In genomic region chr5:31138968-31139425, GRCm38 (mm10) we compare ENCODE assay signal across 9 mouse cellular contexts. TPM values are rescaled to one million over a fixed set of nuclear protein-coding genes. Genes with fewer than 3 reads are reported as not detected.
DNase-seq lines count a peak whose midpoint lies in the region; ATAC-seq and TF ChIP-seq lines count a peak whose summit lies in the region.
"Had no signal": no experiment of that assay in that cellular context is flagged by ENCODE, and none has a peak within 500 bp of the region (broad histone marks: within the 10 kb centered on the region; RNA-seq: fewer than 3 reads in every experiment).

No protein-coding gene starts in this region.

- H3K9ac ChIP-seq in forebrain, postnatal 0 days, result no peak overlapping the region
- H3K9ac ChIP-seq in forebrain, embryonic 11.5 days (ENCODE audit: low read length), result no peak overlapping the region
- H3K9ac ChIP-seq in ES-E14 (ENCODE audit: insufficient read depth, low read depth, low read length, poor library complexity, severe bottlenecking), result no peak overlapping the region
- no peak overlapping the region for H3K9ac ChIP-seq in limb, embryonic 15.5 days

- no peak for TF ChIP-seq CTCF in forebrain, postnatal 0 days (IDR thresholded peaks at IDR 0.05; ENCODE audit: low read depth)

- 15% methylated on average over 9 of the region's 9 CpGs for WGBS in forebrain, postnatal 0 days
- 17% methylated on average over 9 of the region's 9 CpGs for WGBS in forebrain, embryonic 11.5 days
- 12% methylated on average over 9 of the region's 9 CpGs for WGBS in limb, embryonic 15.5 days

- peaks cover 44% of the 10 kb centered on the region for H3K27me3 ChIP-seq in forebrain, postnatal 0 days (ENCODE audit: insufficient read depth, low read length)
- H3K27me3 ChIP-seq in forebrain, embryonic 11.5 days (ENCODE audit: control insufficient read depth, insufficient read depth, low read length), result peaks cover 50% of the 10 kb centered on the region
- peaks cover 61% of the 10 kb centered on the region for H3K27me3 ChIP-seq in limb, embryonic 15.5 days

- no peak for DNase-seq in forebrain, postnatal 0 days
- DNase-seq in forebrain, embryonic 11.5 days (ENCODE audit: low spot score), result no peak
- DNase-seq in ES-E14 (ENCODE audit: low read depth, low spot score), result no peak
- DNase-seq in forelimb bud, embryonic 11.5 days (ENCODE audit: low read depth, low spot score), result peak; percentile 30
- DNase-seq in layer of hippocampus, postnatal 25 days (ENCODE audit: extremely low spot score in 1 of 2, low spot score in 1 of 2), result no peak
- DNase-seq in layer of hippocampus, postnatal 36 days, result no peak
- no peak for DNase-seq in left cerebral cortex, adult 9 months (ENCODE audit: low spot score in 2 of 2)

- no peak overlapping the region for H3K4me3 ChIP-seq in forebrain, postnatal 0 days (ENCODE audit: low read depth, low read length)
- no peak overlapping the region for H3K4me3 ChIP-seq in forebrain, embryonic 11.5 days (ENCODE audit: low read depth, low read length)
- peak overlapping the region; percentile 62 to 64; a peak in 3 of 4 replicates for H3K4me3 ChIP-seq in ES-E14 (ENCODE audit: insufficient read depth in 1 of 2, low read depth in 1 of 2, low read length in 2 of 2, poor library complexity in 1 of 2, severe bottlenecking in 1 of 2)
- H3K4me3 ChIP-seq in limb, embryonic 15.5 days, result peak overlapping the region; percentile 22; the same call in 1 of the 2 replicates

- H3K4me1 ChIP-seq in forebrain, postnatal 0 days (ENCODE audit: insufficient read depth), result peaks cover 15% of the 10 kb centered on the region
- H3K4me1 ChIP-seq in forebrain, embryonic 11.5 days (replicated peaks; ENCODE audit: control insufficient read depth, insufficient read depth, low read length), result peaks cover 11% of the 10 kb centered on the region; the same call in 1 of the 2 replicates
- H3K4me1 ChIP-seq in ES-E14 (ENCODE audit: control insufficient read depth in 2 of 2, insufficient read depth in 2 of 2, low read length in 2 of 2, poor library complexity in 1 of 2), result peaks cover 0 to 8% of the 10 kb centered on the region in 2 experiments; a peak in 1 of 4 replicates
- peaks cover 24% of the 10 kb centered on the region for H3K4me1 ChIP-seq in limb, embryonic 15.5 days

- H3K36me3 ChIP-seq in forebrain, postnatal 0 days (ENCODE audit: insufficient read depth), result peaks cover 5% of the 10 kb centered on the region; the same call in 1 of the 2 replicates
- peaks cover 3% of the 10 kb centered on the region; the same call in 1 of the 2 replicates for H3K36me3 ChIP-seq in forebrain, embryonic 11.5 days (ENCODE audit: control insufficient read depth, insufficient read depth, low read length)
- H3K36me3 ChIP-seq in ES-E14 (ENCODE audit: control insufficient read depth, insufficient read depth, low read length, poor library complexity, severe bottlenecking), result 0 out of 2 replicates have a peak, but pooled peaks cover 3% of the 10 kb centered on the region
- H3K36me3 ChIP-seq in limb, embryonic 15.5 days, result peaks cover 14% of the 10 kb centered on the region

- in situ Hi-C loops in ES-E14 (cut with MboI; ENCODE audit: low sequenced_read_pairs in 2 of 2, unreplicated experiment in 2 of 2), result no loop called here

- no peak overlapping the region for H3K27ac ChIP-seq in forebrain, postnatal 0 days (ENCODE audit: low read depth, low read length)
- H3K27ac ChIP-seq in forebrain, embryonic 11.5 days (ENCODE audit: low read depth, low read length), result no peak overlapping the region
- no peak overlapping the region for H3K27ac ChIP-seq in ES-E14 (ENCODE audit: insufficient read depth, low read depth, low read length, poor library complexity, severe bottlenecking)
- no peak overlapping the region for H3K27ac ChIP-seq in limb, embryonic 15.5 days

- peak overlapping the region; percentile 63 for H3K4me2 ChIP-seq in forebrain, postnatal 0 days (ENCODE audit: low read depth)
- H3K4me2 ChIP-seq in forebrain, embryonic 11.5 days (ENCODE audit: low read depth, low read length, severe bottlenecking), result no peak overlapping the region
- H3K4me2 ChIP-seq in limb, embryonic 15.5 days, result 0 out of 2 replicates have a peak overlapping the region, but pooled peaks have one; percentile 33

- no peaks in the 10 kb centered on the region for H3K9me3 ChIP-seq in forebrain, postnatal 0 days (ENCODE audit: low read length)
- no peaks in the 10 kb centered on the region for H3K9me3 ChIP-seq in forebrain, embryonic 11.5 days (ENCODE audit: control insufficient read depth, low read length)
- no peaks in the 10 kb centered on the region for H3K9me3 ChIP-seq in ES-E14 (ENCODE audit: control insufficient read depth, insufficient read depth, low read depth, low read length)
- H3K9me3 ChIP-seq in limb, embryonic 15.5 days, result no peaks in the 10 kb centered on the region

- no peak for ATAC-seq in forebrain, postnatal 0 days
- no peak for ATAC-seq in forebrain, embryonic 11.5 days (replicated peaks; ENCODE audit: low FRiP score)
- ATAC-seq in limb, embryonic 15.5 days (ENCODE audit: insufficient number of reproducible peaks, low FRiP score, low TSS enrichment, low read depth), result no peak
- ATAC-seq: CD4-positive, CD25-positive, alpha-beta regulatory T cell, adult 4 months had no signal

TF ChIP-seq in ES-E14, 5 proteins besides CTCF, POLR2A, EP300 and RAD21:
- TF ChIP-seq HCFC1 (IDR thresholded peaks at IDR 0.05; ENCODE audit: borderline replicate concordance, insufficient read depth, low read length) (no peak), CHD2 (IDR thresholded peaks at IDR 0.05; ENCODE audit: low read depth, low read length) (no peak), ZNF384 (IDR thresholded peaks at IDR 0.05; ENCODE audit: low read depth, low read length) (no peak), ZC3H11A (IDR thresholded peaks at IDR 0.05; ENCODE audit: borderline replicate concordance, low read depth, low read length) (no peak), MAFK (IDR thresholded peaks at IDR 0.05; ENCODE audit: insufficient read depth, low read depth, low read length) (no peak)

RNA-seq across cellular contexts. Expression of gene Ucn, which starts 0.4 kb away (rescaled TPM):
- not detected in 2 replicates for total RNA-seq in forebrain, postnatal 0 days (2014; rRNA removed)
- not detected in 2 replicates for polyA plus RNA-seq in forebrain, postnatal 0 days (2015; fragmentation: Nextera tagmentation; extraction: Ambion mirVana)
- polyA plus RNA-seq in forebrain, embryonic 11.5 days (2014; fragmentation: Nextera tagmentation; extraction: Ambion mirVana), result not detected in 2 replicates
- not detected in 2 replicates for total RNA-seq in ES-E14 (2012; rRNA removed)
- polyA plus RNA-seq in limb, embryonic 15.5 days (2015; fragmentation: Nextera tagmentation; extraction: Ambion mirVana), result not detected in 2 replicates
- not detected for total RNA-seq in layer of hippocampus, postnatal 25 days (2021)
- not detected for total RNA-seq in layer of hippocampus, postnatal 36 days (2021)
- polyA plus RNA-seq: CD4-positive, CD25-positive, alpha-beta regulatory T cell, adult 4 months had no signal

RNA-seq across cellular contexts. Expression of gene Mpv17, which starts 15.1 kb away (rescaled TPM):
- 40.0 and 51.5 TPM in 2 replicates for total RNA-seq in forebrain, postnatal 0 days (2014; rRNA removed)
- 27.4 and 38.7 TPM in 2 replicates for polyA plus RNA-seq in forebrain, postnatal 0 days (2015; fragmentation: Nextera tagmentation; extraction: Ambion mirVana)
- polyA plus RNA-seq in forebrain, embryonic 11.5 days (2014; fragmentation: Nextera tagmentation; extraction: Ambion mirVana), result 56.3 and 57.5 TPM in 2 replicates
- 43.1 and 45.7 TPM in 2 replicates for total RNA-seq in ES-E14 (2012; rRNA removed)
- polyA plus RNA-seq in limb, embryonic 15.5 days (2015; fragmentation: Nextera tagmentation; extraction: Ambion mirVana), result 64.0 and 70.5 TPM in 2 replicates
- 10 to 100 TPM; 55.0 to 59.0 TPM for total RNA-seq in layer of hippocampus, postnatal 25 days (2021)
- 10 to 100 TPM; 61.2 to 62.2 TPM for total RNA-seq in layer of hippocampus, postnatal 36 days (2021)

RNA-seq across cellular contexts. Expression of gene Trim54, which starts 22.5 kb away (rescaled TPM):
- not detected in 2 replicates for total RNA-seq in forebrain, postnatal 0 days (2014; rRNA removed)
- polyA plus RNA-seq in forebrain, postnatal 0 days (2015; fragmentation: Nextera tagmentation; extraction: Ambion mirVana), result not detected in 2 replicates
- not detected in 2 replicates for polyA plus RNA-seq in forebrain, embryonic 11.5 days (2014; fragmentation: Nextera tagmentation; extraction: Ambion mirVana)
- 1.3 and 2.3 TPM in 2 replicates for total RNA-seq in ES-E14 (2012; rRNA removed)
- polyA plus RNA-seq in limb, embryonic 15.5 days (2015; fragmentation: Nextera tagmentation; extraction: Ambion mirVana), result 7.6 and 21.7 TPM in 2 replicates
- total RNA-seq in layer of hippocampus, postnatal 25 days (2021), result not detected
- total RNA-seq in layer of hippocampus, postnatal 36 days (2021), result not detected
- polyA plus RNA-seq: CD4-positive, CD25-positive, alpha-beta regulatory T cell, adult 4 months had no signal

RNA-seq across cellular contexts. Expression of gene Slc30a3, which starts 31.0 kb away (rescaled TPM):
- total RNA-seq in forebrain, postnatal 0 days (2014; rRNA removed), result 2.5 and 2.8 TPM in 2 replicates
- 3.5 and 4.5 TPM in 2 replicates for polyA plus RNA-seq in forebrain, postnatal 0 days (2015; fragmentation: Nextera tagmentation; extraction: Ambion mirVana)
- polyA plus RNA-seq in forebrain, embryonic 11.5 days (2014; fragmentation: Nextera tagmentation; extraction: Ambion mirVana), result 0.79 and 1.2 TPM in 2 replicates
- 1.5 and 2.5 TPM in 2 replicates for total RNA-seq in ES-E14 (2012; rRNA removed)
- polyA plus RNA-seq in limb, embryonic 15.5 days (2015; fragmentation: Nextera tagmentation; extraction: Ambion mirVana), result 0.50 and 0.66 TPM in 2 replicates
- 10 to 100 TPM; 78.9 to 86.5 TPM for total RNA-seq in layer of hippocampus, postnatal 25 days (2021)
- 10 to 100 TPM; 73.6 to 76.8 TPM for total RNA-seq in layer of hippocampus, postnatal 36 days (2021)
- polyA plus RNA-seq: CD4-positive, CD25-positive, alpha-beta regulatory T cell, adult 4 months had no signal

RNA-seq across cellular contexts. Expression of gene Dnajc5g, which starts 32.9 kb away (rescaled TPM):
- not detected in 2 replicates for total RNA-seq in forebrain, postnatal 0 days (2014; rRNA removed)
- polyA plus RNA-seq in forebrain, postnatal 0 days (2015; fragmentation: Nextera tagmentation; extraction: Ambion mirVana), result not detected in 2 replicates
- polyA plus RNA-seq in forebrain, embryonic 11.5 days (2014; fragmentation: Nextera tagmentation; extraction: Ambion mirVana), result not detected in 2 replicates
- total RNA-seq in ES-E14 (2012; rRNA removed), result 0.37 and 0.67 TPM in 2 replicates
- not detected in 2 replicates for polyA plus RNA-seq in limb, embryonic 15.5 days (2015; fragmentation: Nextera tagmentation; extraction: Ambion mirVana)
- not detected for total RNA-seq in layer of hippocampus, postnatal 25 days (2021)
- not detected for total RNA-seq in layer of hippocampus, postnatal 36 days (2021)
- polyA plus RNA-seq: CD4-positive, CD25-positive, alpha-beta regulatory T cell, adult 4 months had no signal

Comparison
In these comparisons a context has a peak if more than half of its experiments do, and no peak if none do; other contexts are left out.
1. H3K4me3 ChIP-seq: peak in ES-E14 (2 of 2) and limb, embryonic 15.5 days (single experiment); none in forebrain, postnatal 0 days (single experiment) and forebrain, embryonic 11.5 days (single experiment).